Mouse (Mus musculus) neural tube, embryonic 15.5 days (tissue): ENCODE results near the gene Grap. TPM values are rescaled to one million over a fixed set of nuclear protein-coding genes. Genes with fewer than 3 reads are reported as not detected.

Source experiments
- ATAC-seq: fragments of 200-750 bp; cut with Nextera tagmentation; 2 replicates; pipeline ENCODE4 v1.8.0; 2017; ENCODE audit warnings: mild to moderate bottlenecking, moderate TSS enrichment, moderate library complexity; ENCODE audit not compliant: low FRiP score
- H3K27ac ChIP-seq: fragments of 300-500 bp; sonication (generic); replicated peaks from 2 replicates; pipeline ENCODE4 v1.5.1; 2015; ENCODE audit warnings: mild to moderate bottlenecking, inconsistent platforms
- H3K27me3 ChIP-seq: fragments of 300-500 bp; sonication (generic); replicated peaks from 2 replicates; pipeline ENCODE4 v1.6.1; 2015; ENCODE audit warnings: inconsistent platforms
- H3K36me3 ChIP-seq: fragments of 300-500 bp; sonication (generic); 2 replicates; pipeline ENCODE4 v1.6.1; 2015; ENCODE audit warnings: inconsistent platforms
- H3K4me1 ChIP-seq: fragments of 300-500 bp; sonication (generic); 2 replicates; pipeline ENCODE4 v1.6.1; 2015; ENCODE audit warnings: inconsistent platforms
- H3K4me2 ChIP-seq: fragments of 300-500 bp; sonication (generic); 2 replicates; pipeline ENCODE4 v1.6.1; 2015; ENCODE audit warnings: inconsistent platforms, mild to moderate bottlenecking, moderate library complexity
- H3K4me3 ChIP-seq: fragments of 300-500 bp; sonication (generic); replicated peaks from 2 replicates; pipeline ENCODE4 v1.5.1; 2015; ENCODE audit warnings: mild to moderate bottlenecking, inconsistent platforms
- H3K9ac ChIP-seq: fragments of 300-500 bp; sonication (generic); replicated peaks from 2 replicates; pipeline ENCODE4 v1.6.1; 2015; ENCODE audit warnings: mild to moderate bottlenecking, inconsistent platforms
- H3K9me3 ChIP-seq: fragments of 300-500 bp; sonication (generic); replicated peaks from 2 replicates; pipeline ENCODE4 v1.6.1; 2016; ENCODE audit warnings: inconsistent platforms
- WGBS: fragments of 180-500 bp; shearing (Covaris S2); methylation state at CpG from one replicate; pipeline ENCODE4 v1.1.7; 2015; ENCODE audit warnings: mixed read lengths; 5-methylcytosine and 5-hydroxymethylcytosine counted together
- polyA plus RNA-seq: library from polyadenylated mRNA; unstranded; fragments of >200 nt; fragmentation: Nextera tagmentation; extraction: Ambion mirVana; gene quantifications from 2 replicates; pipeline ENCODE4 v1.2.1, GENCODE M21; 2015

Grap gene
- polyA plus RNA-seq, 1 experiment from 2014 or later: 9.4 TPM

DNA sequence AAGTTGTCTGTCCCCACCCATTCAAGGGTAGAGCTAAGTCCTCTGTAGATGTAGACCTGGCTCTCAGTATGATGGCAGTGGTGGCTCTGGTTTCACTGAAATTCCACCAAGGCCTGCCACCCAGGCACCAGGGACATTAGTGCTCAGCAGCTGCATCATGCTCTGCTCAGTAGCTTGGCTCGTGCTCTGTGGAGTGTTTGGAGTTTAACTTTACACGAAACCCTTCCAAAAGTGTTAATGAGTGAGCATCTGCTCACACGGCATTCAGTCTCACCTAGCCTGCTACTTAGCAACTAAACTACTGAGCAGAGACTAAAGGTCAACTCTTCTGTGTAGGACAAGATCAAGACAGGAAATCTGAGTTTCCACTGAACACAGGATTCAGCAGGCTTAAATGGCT is 67.6 kb downstream of the Grap start, which contains the start of gene Slc5a10:
TSS of gene Slc5a10 (minus strand) at position 191 of the 400 bp plus-strand sequence.
- Histone ChIP-seq H3K4me2 (no peak within 1 kb of the TSS), H3K9me3 (no peaks in the 10 kb centered on the region), H3K4me1 (0 out of 2 replicates have a peak, but pooled peaks cover 5% of the 10 kb centered on the region), H3K4me3 (no peak within 1 kb of the TSS), H3K27ac (no peak within 1 kb of the TSS), H3K36me3 (no peaks in the 10 kb centered on the region), H3K9ac (no peak within 1 kb of the TSS), H3K27me3 (no peaks in the 10 kb centered on the region)
- 84% methylated on average over 3 of the region's 3 CpGs for WGBS
- ATAC-seq: no peak

DNA sequence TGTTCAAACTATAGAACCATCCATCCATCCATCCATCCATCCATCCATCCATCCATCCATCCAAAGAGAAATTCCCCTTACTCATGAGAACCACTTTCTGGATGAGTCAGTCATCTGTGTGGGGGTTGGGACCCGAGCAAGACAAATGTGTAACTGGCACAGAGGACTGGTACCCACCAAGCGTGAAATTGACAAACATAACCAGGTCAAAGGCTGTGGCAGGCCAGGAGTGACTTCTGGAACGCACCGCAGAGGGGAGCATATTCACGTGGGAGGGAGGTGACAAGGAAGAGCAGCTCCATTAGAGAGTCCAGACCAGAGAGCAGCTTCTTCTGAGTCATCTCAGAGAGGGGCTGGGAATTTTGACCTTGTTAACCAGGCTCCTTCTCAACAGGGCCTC is 69.0 kb downstream of the Grap start:
- H3K36me3 ChIP-seq: peaks cover 7% of the 10 kb centered on the region; the same call in 1 of the 2 replicates
- no peak overlapping the region for H3K27ac ChIP-seq
- no peak overlapping the region for H3K9ac ChIP-seq
- WGBS: 67% methylated on average over 5 of the region's 5 CpGs
- H3K4me2 ChIP-seq: no peak overlapping the region
- 0 out of 2 replicates have a peak, but pooled peaks cover 5% of the 10 kb centered on the region for H3K4me1 ChIP-seq
- ATAC-seq: no peak
- H3K27me3 ChIP-seq: no peaks in the 10 kb centered on the region
- H3K9me3 ChIP-seq: no peaks in the 10 kb centered on the region
- H3K4me3 ChIP-seq: no peak overlapping the region

Other genes starting within 250 kb of the Grap start
- 24.1 and 32.9 TPM in 2 replicates for gene Rnf112, start 199.1 kb upstream of the Grap start, polyA plus RNA-seq
- gene Mfap4, start 167.8 kb upstream of the Grap start, polyA plus RNA-seq: 48.3 and 73.6 TPM in 2 replicates
- 65.9 and 67.7 TPM in 2 replicates for gene Mapk7, start 158.9 kb upstream of the Grap start, polyA plus RNA-seq
- 28.6 and 31.2 TPM in 2 replicates for gene B9d1, start 148.1 kb upstream of the Grap start, polyA plus RNA-seq
- 55.7 and 60.1 TPM in 2 replicates for gene Epn2, start 73.6 kb upstream of the Grap start, polyA plus RNA-seq
- 0.27 and 1.1 TPM in 2 replicates for gene Fam83g, start 30.8 kb downstream of the Grap start, polyA plus RNA-seq
- not detected in 2 replicates for gene Slc5a10, start 67.6 kb downstream of the Grap start, polyA plus RNA-seq
- 43.1 and 49.8 TPM in 2 replicates for gene Prpsap2, start 108.8 kb downstream of the Grap start, polyA plus RNA-seq
- 28.9 and 31.4 TPM in 2 replicates for gene Ulk2, start 201.8 kb downstream of the Grap start, polyA plus RNA-seq